Mouse (Mus musculus) spleen, postnatal 4 days (tissue): ENCODE data around the gene Col5a1.

ENCODE experiments used
- DNase-seq, 2 experiments: peaks; one replicate each; pipeline ENCODE4 v3.0.0; 2022; ENCODE audit warnings: low spot score in 2 of 2

Col5a1 gene

DNA sequence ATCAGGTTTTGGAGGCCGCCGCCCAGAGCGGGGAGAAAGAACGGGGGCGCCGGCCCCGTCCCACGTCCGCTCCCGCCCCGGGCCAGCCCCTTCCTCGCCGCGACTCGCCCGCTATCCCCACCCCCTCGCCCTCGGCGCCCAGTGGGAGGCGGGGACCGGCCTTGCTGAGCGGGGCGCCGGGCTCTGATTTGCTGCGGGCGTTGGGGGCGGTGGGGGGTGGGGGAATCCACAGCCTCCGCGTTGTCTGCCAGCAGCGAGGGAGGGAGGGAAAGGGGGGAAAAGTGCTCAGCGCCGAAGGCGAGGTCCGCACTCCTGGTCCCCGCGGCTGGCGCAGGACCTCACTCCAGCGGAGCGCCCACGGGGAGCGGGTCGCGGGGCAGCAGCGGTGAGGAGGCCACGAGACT lies at the start of gene Col5a1:
Gene Col5a1, plus strand, starts transcription at position 278 of the 404 bp plus-strand sequence.
- DNase-seq: no peak

DNA sequence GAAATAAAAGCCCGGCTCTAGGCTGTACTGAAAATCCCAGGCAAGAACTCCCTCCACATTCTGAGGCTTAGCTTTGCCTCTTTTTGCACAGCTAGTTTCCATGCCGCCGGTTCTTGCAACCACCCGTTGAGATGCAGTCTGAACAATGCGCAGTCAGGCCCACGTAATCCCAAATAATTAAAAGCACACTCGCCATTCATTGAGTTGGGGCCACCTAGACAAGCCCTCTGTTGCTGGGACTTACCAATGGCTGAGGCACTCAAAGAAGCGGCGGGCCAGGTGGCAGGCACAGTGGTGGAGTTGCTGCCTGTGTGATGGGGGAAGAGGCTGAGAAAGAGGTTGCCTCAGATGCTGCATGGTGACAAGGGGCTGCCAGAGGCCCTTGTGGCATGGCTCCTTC lies 48.1 kb upstream of the Col5a1 start:
- DNase-seq: no peak

DNA sequence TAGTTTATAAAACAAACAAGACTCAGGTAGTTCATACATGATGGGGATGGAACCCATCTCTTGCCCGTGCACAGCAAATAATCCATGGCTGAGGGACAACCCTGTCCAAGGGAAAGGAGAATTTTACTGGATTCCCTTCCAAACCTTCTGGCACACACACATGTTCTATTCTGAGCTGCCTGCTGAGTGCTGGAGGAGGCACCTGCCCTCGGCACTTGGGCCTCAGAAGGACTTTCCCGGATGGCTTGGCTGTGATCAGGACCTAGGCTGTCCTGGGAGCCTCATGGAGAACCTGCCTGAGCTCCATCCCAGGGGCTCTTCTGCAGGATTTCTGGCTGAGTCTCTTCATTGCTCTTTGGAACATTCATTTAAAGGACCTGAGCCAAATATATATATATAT lies 45.3 kb upstream of the Col5a1 start:
- no peak for DNase-seq

DNA sequence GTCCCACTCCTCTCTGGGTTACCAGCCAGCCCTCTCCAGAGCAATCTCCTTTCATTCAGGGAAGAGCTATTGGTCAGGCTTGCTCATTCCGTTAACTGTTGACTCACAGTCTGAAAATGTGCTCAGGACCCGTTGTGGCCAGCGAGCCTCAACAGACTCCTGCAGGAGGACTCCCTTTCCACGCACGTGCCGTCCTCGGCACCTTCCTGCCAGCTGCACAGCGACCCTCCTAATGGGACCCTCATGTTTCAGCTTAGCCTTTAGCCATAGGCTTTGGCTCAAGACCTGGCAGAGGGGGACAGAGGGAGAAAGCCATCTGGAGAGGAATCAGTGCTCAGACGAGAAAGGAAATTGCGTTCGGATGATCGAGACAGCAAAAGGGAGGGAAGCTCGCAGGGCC lies 43.3 kb upstream of the Col5a1 start:
- DNase-seq: no peak

DNA sequence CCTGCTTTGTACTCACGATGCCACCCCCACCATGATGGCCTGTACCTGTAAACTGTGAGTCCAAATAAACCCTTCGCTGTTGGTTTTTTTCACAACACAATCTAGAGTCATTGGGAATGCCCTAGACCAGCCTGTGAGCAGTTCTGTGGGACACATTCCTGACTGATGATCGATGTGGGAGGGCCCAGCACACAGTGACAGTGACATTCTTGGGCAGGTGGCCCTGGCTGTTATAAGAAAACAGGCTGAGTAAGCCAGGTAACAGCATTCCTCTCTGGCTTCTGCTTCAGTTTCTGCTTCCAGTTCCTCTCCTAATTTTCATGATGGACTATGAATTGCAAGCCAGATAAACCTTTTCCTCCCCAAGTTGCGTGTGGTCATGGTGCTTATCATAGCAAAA lies 41.3 kb upstream of the Col5a1 start:
- DNase-seq: no peak

DNA sequence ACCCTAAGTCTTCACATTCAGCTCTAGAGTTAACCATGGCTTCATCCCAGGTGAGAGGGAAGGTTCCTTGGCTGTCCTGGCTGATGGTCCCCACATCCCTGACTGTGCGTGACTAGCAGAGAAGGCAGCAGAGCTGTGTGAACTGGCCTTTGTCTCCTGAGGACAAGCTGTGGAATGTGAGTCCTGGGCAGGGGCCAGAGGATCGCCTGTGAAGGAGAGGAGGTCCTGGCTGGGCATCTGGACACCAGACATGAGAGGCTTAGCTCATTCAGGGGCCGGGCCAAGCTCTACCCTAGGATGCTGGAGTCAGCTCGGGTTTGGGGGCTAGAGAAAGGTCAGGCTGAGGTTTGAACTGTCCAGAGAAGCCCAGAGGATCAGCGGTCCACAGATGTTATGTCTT lies 39.2 kb upstream of the Col5a1 start:
- DNase-seq: no peak

DNA sequence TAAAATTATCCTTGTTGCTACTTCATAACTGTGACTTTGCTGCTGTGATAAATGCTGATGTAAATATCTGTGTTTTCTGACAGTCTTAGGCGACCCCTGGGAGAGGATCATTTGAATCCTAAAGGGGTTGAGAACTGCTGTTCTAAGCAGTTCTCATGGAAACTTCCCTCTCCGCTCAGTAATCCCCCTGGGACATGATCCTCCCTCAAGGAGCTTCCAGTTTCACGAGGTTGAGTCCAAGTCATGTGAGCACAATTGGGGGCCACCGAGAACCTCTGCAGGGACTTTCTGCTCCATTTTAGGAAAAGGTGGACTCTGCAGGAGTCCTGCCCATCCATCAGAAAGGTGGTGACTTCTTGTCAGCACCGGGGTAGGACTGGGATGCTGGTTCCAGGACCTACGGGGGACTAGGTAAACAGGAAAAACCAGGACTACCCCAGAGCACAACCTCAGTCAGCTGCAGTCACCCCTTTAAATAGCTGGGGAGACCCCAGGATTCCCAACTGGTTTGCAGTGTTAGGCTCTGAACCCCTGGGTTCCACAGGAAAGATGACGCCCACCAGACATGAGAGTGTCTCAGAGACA lies 38.3 kb upstream of the Col5a1 start:
- no peak for DNase-seq

DNA sequence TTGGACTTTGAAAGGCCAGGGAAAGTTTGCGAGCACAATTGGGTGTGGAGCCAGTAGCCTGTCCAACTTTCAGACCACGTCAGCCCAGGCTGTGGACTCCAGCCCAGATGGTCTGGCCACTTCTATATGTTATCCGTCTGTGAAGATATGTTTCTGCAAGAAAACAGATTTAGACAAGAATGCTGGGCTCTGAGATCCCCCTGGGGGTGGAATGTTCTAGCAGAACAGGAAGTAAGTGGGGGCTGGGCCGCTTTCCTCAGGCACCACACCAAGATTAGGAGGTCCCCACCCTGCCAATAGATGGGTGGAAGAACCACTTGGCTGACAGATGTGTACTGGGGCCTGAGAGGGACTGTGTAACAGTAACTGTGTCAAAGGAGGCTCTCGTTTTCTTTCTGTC lies 37.8 kb upstream of the Col5a1 start:
- no peak for DNase-seq

DNA sequence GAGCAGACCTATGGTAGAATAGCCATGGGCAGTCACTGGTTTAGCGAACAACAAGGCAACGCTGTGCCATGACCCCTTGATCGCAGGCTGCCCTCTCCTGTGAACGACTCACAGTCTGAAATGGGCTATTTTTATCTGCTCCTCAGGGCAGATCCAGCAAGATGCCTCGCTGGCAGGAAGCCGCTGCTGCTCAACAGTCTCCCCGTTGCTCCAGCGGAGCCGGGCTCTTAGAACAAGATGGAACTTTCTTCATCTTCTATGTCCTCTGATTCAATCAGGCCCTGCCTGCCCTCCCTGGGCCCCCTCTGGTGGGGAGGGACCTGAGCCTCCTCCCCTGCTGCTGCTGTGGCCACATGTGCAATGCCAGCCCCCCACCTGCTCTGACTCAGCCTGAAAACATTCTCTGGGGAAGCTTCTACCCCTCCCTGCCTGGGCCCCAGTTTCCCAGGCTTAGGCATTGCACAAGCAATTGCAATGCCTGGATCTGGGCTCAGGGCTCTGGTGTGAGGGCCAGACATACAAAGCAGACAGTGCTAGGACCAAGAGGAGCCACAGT lies 27.8 kb upstream of the Col5a1 start:
- DNase-seq: no peak

DNA sequence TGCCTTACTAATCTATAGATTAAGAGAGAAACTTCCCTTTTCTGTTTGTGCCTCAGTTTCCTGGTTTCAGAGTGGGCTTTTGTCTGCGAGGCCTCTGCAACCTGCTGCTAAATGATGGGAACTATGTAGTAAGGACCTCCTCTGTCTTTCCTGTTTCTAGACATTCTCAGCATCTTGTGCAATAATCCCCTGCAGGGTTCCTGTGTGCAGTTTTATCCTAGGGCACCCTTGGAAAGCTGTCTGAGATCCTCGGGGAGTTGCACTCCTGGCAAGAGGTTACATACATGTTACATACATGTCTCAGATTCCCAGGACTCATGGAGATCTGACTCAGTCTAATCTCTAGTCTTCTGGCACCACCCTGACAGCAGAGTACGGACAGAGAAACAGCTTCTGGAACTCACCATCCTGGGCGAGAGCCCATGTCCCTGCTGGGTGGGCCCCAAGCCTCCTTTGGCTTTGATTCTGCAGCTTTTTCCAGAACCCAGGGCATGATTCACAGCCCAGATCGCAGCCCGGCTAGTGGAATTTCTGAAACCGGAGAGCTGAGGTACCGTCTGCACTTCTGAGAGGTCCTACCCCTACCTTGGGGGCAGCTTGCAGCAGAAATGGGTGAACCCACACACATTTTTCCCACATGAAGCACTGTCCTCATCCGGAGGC lies 24.5 kb upstream of the Col5a1 start:
- no peak for DNase-seq

DNA sequence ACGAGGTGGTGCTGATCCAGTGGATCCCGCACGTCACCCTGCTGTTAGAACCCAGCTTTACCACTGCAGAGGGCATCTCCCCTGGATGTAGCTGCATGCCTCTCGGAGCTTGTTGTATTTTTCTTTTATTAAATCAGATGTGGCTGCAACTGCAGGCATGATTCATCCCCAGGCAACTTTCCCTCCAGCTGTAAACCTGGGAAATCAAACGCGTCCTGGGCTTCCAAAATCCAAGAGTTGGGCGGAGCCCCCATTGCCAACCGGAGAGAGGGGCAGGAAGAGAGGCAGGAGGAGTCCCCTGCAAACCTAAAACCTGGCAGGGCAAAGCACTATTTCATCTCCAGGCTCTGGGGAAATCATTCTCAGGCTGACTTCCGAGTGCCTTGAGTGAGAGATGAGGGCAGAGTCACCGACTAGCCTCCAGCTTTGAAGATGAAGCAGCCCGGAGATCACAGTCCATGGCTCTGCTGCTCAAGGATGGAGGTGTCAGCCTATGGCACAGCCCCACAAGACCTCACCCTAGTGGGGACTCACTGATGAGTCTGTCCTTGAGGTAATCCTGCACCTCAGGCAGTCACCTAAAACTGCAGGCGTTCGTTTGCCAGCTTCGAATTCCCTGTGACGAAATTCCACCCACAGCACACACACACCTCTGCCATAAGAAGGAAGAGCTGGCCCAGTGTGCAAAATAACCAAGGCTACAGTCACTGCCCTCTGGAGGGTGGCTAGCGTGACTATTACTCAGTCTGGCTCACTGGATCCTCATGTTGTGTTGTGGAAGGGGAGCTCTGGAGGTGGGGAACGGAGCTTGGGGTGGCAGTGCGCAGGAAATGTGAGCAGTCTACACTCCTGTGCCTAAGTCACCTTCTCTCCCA lies 21.5 kb upstream of the Col5a1 start:
- no peak for DNase-seq

DNA sequence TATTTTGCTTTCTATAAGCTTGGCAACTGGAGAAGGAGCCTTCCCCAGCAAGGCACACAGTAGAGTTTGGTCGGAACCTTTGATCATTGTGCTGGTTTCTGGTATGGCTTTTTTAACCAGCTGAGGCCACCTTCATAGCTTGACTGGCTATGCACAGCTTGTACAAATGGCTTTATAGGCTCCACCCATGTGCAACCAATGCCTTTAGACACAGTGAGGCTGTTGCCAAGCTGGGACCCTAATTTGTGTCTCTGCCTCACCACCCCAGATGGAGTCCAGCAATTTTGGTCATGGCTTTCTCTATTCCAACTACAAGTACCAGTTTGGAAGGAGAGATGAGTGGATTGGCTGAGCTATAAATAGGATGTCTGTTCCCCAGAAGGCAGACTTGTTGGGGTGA lies 15.6 kb upstream of the Col5a1 start:
- no peak for DNase-seq

DNA sequence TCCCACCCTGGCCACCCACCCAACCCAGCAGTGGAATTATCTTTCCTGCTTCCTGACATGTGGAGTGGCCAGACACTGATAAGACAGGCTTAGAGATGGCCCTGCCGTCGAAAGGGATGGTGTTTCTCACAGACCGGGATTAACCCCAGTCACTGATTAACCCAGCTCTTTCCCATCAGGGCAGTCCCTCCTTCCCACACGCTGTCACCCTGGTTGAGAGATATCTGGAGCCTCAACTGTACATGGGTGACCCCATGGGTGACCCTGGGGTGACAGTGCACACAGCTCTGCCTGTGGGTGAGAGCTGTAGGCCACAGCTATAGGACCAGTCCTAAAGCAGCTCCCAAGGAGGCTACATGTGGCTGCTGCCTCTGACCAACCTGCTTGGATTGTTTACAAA lies 15.2 kb upstream of the Col5a1 start:
- no peak for DNase-seq

DNA sequence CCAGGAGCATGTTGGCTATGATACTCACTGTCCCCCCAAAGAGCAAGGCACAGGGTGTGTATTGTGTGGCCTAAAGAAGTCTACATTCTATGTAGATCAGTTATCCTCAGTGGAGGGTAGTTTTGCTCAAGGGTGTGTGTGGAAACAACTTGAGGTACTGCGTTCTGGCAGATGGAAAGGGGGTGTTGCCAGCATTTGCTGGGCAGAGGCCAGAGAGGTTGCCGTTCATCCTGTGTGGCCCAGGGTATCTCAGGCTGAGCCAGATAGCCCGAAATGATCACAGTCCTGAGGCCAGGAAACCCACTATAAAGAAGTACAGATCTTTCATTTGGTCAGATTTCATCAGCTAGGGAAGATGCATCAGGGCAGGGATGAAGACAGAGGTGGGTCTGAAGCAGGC lies 13.9 kb upstream of the Col5a1 start:
- DNase-seq: no peak

DNA sequence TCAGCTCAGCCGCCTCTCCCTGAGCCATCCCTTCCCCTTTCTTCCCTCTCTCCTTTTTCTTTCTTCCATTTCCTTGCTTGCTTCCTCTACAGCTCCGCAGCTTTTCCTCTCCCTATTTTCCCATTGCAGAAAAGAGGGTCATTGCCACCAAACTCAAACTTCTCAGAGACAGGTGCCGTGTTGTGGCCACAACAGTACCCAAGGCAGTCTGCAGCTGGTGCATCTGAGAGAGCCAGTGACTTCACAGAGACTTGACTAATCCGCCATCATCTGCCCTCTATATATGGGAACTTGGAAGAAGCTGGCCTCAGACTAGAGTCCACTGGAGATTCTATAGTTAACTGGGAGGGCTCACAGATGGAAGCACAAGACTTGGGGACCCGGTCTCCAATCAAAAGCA lies 13.2 kb upstream of the Col5a1 start:
- DNase-seq: no peak

DNA sequence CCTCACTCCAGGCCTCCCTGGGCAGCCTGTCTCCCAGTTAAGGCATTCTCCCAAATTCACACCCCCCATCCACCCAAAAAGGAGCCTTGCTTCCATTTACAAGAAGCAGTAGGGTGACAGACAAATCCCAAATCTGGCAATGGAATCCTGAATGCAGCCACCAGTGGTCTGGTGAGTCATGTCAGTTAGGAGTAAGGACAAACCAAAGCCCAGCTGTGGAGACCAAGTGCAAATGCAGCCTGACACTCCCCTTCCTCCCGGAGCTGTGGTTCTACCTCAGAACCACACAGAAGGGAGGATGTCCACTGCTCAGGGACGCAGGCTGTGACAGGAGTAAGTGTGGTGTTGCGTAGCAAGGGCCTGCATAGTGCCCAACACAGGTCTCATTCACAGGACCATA lies 11.6 kb upstream of the Col5a1 start:
- DNase-seq: no peak

DNA sequence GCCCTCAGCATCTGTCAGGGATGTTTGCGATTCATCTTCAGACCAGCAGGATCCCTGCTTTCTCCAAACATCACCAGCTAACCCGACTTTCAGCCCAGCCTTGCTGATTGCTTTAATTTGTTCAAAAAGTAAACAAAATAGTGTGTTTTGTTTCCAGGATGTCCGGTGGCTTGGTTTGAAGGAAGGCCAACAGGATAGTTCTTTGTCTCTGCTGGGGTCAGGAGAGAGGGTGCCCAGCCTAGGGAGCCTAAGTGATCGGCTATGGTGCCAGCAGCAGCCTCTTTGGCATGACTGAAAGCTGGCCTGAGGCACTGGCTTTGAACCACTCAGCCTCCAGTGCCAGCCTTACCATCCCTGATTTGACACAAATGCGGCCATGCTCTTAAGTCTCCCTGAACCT lies 11.0 kb upstream of the Col5a1 start:
- no peak for DNase-seq

DNA sequence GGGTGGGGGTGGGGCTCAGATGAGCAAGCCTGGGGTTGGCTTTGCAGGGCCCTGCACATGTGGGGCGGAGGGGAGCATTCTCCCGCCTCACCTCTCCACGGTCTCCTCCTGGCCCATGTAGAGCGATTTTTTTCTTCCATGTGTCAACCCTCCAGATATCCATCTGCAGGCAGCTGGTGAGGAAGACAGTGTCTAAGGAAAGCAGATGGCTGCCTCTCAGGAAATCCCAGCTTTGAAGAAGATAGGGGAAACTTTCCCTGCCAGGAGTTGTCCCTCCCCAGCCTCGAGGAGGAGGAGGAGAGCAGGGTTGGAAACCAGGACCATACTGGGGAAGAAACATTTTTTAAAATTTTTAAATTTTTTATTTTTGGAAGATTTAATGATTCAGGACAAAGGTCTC lies 10.4 kb upstream of the Col5a1 start:
- DNase-seq: no peak

DNA sequence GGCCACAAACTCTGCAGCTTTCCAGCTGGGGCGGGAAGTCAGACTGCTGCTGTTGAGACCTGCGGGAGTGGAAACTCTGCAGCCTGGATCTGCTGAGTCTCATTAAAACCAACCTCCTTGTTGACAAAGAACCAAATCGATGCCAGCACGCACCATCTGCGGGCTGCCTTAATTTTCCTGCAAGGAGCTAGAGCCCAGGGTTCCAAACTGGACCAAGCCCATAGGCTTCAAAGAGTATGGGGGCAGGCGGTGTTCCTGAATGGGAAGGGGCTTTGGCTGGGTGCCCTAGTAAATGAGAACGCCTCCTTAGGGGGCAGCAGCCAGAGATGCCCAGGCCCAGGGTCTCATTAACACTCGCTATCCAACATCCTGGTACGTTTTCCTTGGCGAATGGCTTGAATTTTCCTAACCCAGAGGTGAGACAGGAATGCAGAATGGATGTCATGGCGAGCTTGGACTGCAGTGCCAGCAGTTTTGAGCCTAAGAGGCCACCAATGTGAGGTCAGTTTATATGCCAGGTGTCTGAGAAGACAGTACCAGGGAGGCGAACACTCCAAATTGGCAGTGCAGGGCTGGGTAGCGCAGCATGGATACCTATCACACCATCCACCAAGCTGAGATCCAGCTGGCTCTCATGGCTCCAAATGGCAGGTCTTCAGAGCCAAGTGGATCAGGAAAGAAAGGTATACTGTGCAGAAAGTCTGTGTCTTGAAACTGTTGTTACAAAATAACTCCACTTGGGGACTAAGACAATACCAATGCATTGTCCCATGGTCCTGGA lies 9.3 kb upstream of the Col5a1 start:
- DNase-seq: no peak

DNA sequence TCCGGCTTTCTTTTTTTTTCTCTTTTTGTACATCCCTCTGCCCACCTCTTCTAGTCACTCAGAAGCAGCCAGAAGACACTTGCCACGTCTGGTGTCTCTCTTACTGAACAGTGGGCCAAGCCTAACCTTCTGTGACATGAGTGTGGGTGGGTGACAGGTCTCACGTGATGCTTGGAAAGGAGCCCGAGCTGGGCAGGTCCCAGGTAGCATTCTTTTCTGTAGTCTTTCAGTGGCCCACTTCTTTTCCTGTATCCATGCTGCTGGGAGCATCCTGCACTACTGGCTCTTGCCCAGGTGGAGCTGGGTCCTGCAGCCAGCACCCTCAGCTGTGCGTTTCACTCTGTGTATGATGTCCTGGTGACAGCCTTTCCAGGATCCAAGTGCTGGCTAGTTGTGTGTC lies 8.2 kb upstream of the Col5a1 start:
- no peak for DNase-seq

DNA sequence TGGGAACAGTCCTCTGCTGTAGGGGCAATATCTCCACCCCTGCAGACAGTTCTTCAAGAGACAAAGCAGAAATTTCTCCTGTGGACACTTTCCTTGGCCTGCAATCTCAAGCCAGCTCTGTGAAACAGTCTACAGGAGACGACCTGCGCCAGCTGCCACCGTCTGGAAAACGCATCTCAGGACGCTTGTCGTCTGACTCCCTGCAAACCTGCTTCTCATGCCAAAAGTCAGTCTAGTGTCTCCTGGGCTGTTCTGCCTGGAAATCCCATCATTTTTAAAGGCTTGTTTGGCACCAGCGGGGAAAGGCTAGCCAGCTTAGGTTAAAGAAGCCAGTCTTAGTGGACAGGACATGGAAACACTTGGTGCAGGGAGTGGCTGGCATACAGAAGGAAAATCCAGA lies 2.9 kb upstream of the Col5a1 start:
- DNase-seq: no peak
